In the genomic region with DNA sequence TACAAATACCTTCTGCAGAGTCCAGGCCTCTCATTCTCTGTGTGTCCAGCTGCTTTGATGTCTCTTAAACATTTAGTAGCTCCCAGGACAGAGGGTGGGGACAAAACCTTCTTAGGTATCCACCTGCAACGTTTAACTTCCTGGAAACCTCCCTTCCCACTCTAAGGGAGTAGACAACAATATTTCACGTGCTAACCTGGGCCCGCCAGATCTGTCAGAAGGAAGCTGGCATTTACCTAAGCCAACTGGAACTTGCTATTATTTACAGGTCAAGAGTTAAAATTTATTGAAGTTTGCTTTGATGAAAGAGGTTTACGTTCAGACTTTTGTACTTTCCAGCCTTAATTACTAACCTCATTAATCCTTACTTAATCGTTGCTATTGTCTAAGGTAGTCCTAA, we compare ENCODE assay signal across 12 mouse cellular contexts. TPM values are rescaled to one million over a fixed set of nuclear protein-coding genes. Genes with fewer than 3 reads are reported as not detected.
DNase-seq lines count a peak whose midpoint lies in the region; ATAC-seq and TF ChIP-seq lines count a peak whose summit lies in the region.
"Had no signal": no experiment of that assay in that cellular context is flagged by ENCODE, and none has a peak within 500 bp of the region (broad histone marks: within the 10 kb centered on the region; RNA-seq: fewer than 3 reads in every experiment).

No protein-coding gene starts in this region.

- H3K79me3 ChIP-seq in C2C12 (ENCODE audit: low read depth): peaks cover 27% of the 10 kb centered on the region

- H3K79me2 ChIP-seq in C2C12 (ENCODE audit: control insufficient read depth, insufficient read depth): peaks cover 59% of the 10 kb centered on the region

- H3K36me3 ChIP-seq in heart, embryonic 15.5 days: no peaks in the 10 kb centered on the region
- H3K36me3 ChIP-seq in C2C12 (ENCODE audit: control insufficient read depth, insufficient read depth): no peaks in the 10 kb centered on the region
- no peaks in the 10 kb centered on the region for H3K36me3 ChIP-seq in intestine, embryonic 14.5 days (ENCODE audit: control insufficient read depth, insufficient read depth, low read length)
- H3K36me3 ChIP-seq in liver, embryonic 11.5 days (ENCODE audit: control insufficient read depth, insufficient read depth, low read length): no peaks in the 10 kb centered on the region
- H3K36me3 ChIP-seq: hindbrain, embryonic 10.5 days had no signal

- no peak overlapping the region for H3K27ac ChIP-seq in heart, embryonic 15.5 days
- peak overlapping the region; percentile 82; the same call in 1 of the 2 replicates for H3K27ac ChIP-seq in intestine, embryonic 14.5 days (ENCODE audit: low read depth)
- no peak overlapping the region for H3K27ac ChIP-seq in liver, embryonic 11.5 days (ENCODE audit: low read depth, low read length)
- H3K27ac ChIP-seq: macrophage had no signal

- H3K4me1 ChIP-seq in heart, embryonic 15.5 days (replicated peaks): peaks cover 12% of the 10 kb centered on the region
- H3K4me1 ChIP-seq in intestine, embryonic 14.5 days (replicated peaks; ENCODE audit: control insufficient read depth, insufficient read depth, low read length): peaks cover 9% of the 10 kb centered on the region
- H3K4me1 ChIP-seq in liver, embryonic 11.5 days (replicated peaks; ENCODE audit: control insufficient read depth, insufficient read depth, low read length): no peaks in the 10 kb centered on the region; the same call in 1 of the 2 replicates

- H3K4me3 ChIP-seq in heart, embryonic 15.5 days: no peak overlapping the region
- peak overlapping the region; percentile 56 for H3K4me3 ChIP-seq in C2C12 (ENCODE audit: insufficient read depth, poor library complexity, severe bottlenecking)
- H3K4me3 ChIP-seq in intestine, embryonic 14.5 days (ENCODE audit: low read depth, low read length): peak overlapping the region; percentile 68; the same call in 1 of the 2 replicates
- H3K4me3 ChIP-seq in liver, embryonic 11.5 days (ENCODE audit: low read depth, low read length): peak overlapping the region; percentile 62; the same call in 1 of the 2 replicates

- H3K4me2 ChIP-seq in heart, embryonic 15.5 days: peak overlapping the region; percentile 99
- H3K4me2 ChIP-seq in intestine, embryonic 14.5 days (ENCODE audit: low read length): peak overlapping the region; percentile 93
- peak overlapping the region; percentile 70 for H3K4me2 ChIP-seq in liver, embryonic 11.5 days

- no peaks in the 10 kb centered on the region for H3K9me3 ChIP-seq in heart, embryonic 15.5 days (replicated peaks)
- H3K9me3 ChIP-seq in intestine, embryonic 14.5 days (ENCODE audit: control insufficient read depth, low read length): no peaks in the 10 kb centered on the region
- no peaks in the 10 kb centered on the region for H3K9me3 ChIP-seq in liver, embryonic 11.5 days (ENCODE audit: control insufficient read depth, low read length)
- H3K9me3 ChIP-seq: hindbrain, embryonic 10.5 days had no signal

- H3K27me3 ChIP-seq in heart, embryonic 15.5 days: peaks cover 40% of the 10 kb centered on the region
- no peaks in the 10 kb centered on the region for H3K27me3 ChIP-seq in C2C12 (ENCODE audit: control insufficient read depth, insufficient read depth, insufficient read length)
- H3K27me3 ChIP-seq in intestine, embryonic 14.5 days (replicated peaks; ENCODE audit: control insufficient read depth, insufficient read depth, low read length): peaks cover 22% of the 10 kb centered on the region; the same call in 1 of the 2 replicates
- H3K27me3 ChIP-seq in liver, embryonic 11.5 days (replicated peaks; ENCODE audit: control insufficient read depth, insufficient read depth, low read length): peaks cover 48% of the 10 kb centered on the region
- H3K27me3 ChIP-seq: CH12.LX had no signal

- ATAC-seq in heart, embryonic 15.5 days (replicated peaks; ENCODE audit: insufficient number of reproducible peaks, insufficient read depth, low FRiP score, low read depth): no peak
- no peak for ATAC-seq in intestine, embryonic 14.5 days (replicated peaks; ENCODE audit: low FRiP score, low TSS enrichment, low read depth)
- no peak for ATAC-seq in liver, embryonic 11.5 days (replicated peaks; ENCODE audit: low FRiP score)
- ATAC-seq: activated CD4-positive, CD25-positive, alpha-beta regulatory T cell, adult 4 months had no signal

- no peak for TF ChIP-seq CTCF in C2C12 (IDR thresholded peaks at IDR 0.05; ENCODE audit: control insufficient read depth, insufficient read depth, insufficient read length)

- no peak for DNase-seq in heart, adult 9 months (ENCODE audit: low spot score in 2 of 2)
- no peak for DNase-seq in intestine, embryonic 14.5 days (ENCODE audit: low spot score)
- DNase-seq in liver, embryonic 11.5 days (ENCODE audit: low spot score): no peak
- no peak for DNase-seq in adrenal gland, adult 8-10 months
- DNase-seq in right cerebral cortex, postnatal 10 days (ENCODE audit: low spot score in 2 of 2): no peak
- no peak for DNase-seq in adrenal gland, postnatal 25 days

- no peak overlapping the region for H3K9ac ChIP-seq in heart, embryonic 15.5 days
- H3K9ac ChIP-seq in intestine, embryonic 14.5 days (ENCODE audit: low read length): no peak overlapping the region
- H3K9ac ChIP-seq in liver, embryonic 11.5 days (ENCODE audit: low read depth, low read length): no peak overlapping the region

- peak overlapping the region; percentile 25 for H3ac ChIP-seq in C2C12 (ENCODE audit: control insufficient read depth, insufficient read length, low read depth)

- 51% methylated on average over 5 of the region's 5 CpGs for WGBS in heart, embryonic 15.5 days
- 26% methylated on average over 5 of the region's 5 CpGs for WGBS in intestine, embryonic 14.5 days
- 31% methylated on average over 5 of the region's 5 CpGs for WGBS in liver, embryonic 11.5 days

TF ChIP-seq in C2C12, 6 proteins besides CTCF, POLR2A, EP300 and RAD21:
- TF ChIP-seq MYOD1 (IDR thresholded peaks at IDR 0.05; ENCODE audit: control insufficient read depth, insufficient read length, low read depth): no peak
TF ChIP-seq in C2C12: peak in this region for 0.

RNA-seq across cellular contexts. Expression of gene Sgms2, which starts 2.2 kb away (rescaled TPM):
- 1.1 and 1.8 TPM in 2 replicates for polyA plus RNA-seq in heart, embryonic 15.5 days (2015; fragmentation: Nextera tagmentation; extraction: Ambion mirVana)
- 8.6 TPM for polyA plus RNA-seq in C2C12 (2012; fragmentation: generic; extraction: Trizol)
- 12.4 and 15.9 TPM in 2 replicates for polyA plus RNA-seq in intestine, embryonic 14.5 days (2014; fragmentation: Nextera tagmentation; extraction: Ambion mirVana)
- 3.6 and 4.0 TPM in 2 replicates for polyA plus RNA-seq in liver, embryonic 11.5 days (2014; fragmentation: Nextera tagmentation; extraction: Ambion mirVana)
- 1 to 10 TPM; 3.6 to 9.6 (median 6.1) TPM for total RNA-seq in adrenal gland, adult 8-10 months (2022)
- total RNA-seq in adrenal gland, postnatal 25 days (2021): 6.7 and 9.9 TPM in 2 replicates
- total RNA-seq: CH12.LX had no signal
- polyA plus RNA-seq: activated CD4-positive, CD25-positive, alpha-beta regulatory T cell, adult 4 months had no signal
